Mouse (Mus musculus): ENCODE measurements around the gene Nmb.

Gene Nmb

DNA sequence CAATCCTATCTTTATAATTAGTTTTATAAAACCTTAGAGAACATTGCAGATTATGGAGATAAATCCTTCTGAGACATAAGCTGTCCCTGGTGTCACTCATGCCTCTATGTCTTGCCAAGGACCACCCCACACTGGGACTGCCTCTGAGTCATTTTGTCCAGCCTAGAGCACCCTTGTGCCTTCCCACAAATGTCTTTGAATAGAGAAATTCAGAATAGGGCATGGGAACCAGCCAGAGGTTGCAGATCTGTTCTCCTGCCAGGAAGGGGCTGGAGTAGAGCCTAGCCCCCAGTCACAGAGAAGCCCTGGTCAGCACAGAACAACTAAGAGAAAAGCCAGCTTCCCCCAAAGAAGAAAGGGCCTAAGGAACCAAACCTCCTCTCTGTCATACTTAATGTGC lies 49.6 kb downstream of the Nmb start:
- no peak for DNase-seq

GRCm38 (mm10) chr7:80853218-80853617 lies 51.7 kb downstream of the Nmb start:
- no peak for DNase-seq
